Mouse (Mus musculus) liver, adult 2 months (tissue): Measurements from ENCODE around the gene Nsmce3. TPM values are rescaled to one million over a fixed set of nuclear protein-coding genes. Genes with fewer than 3 reads are reported as not detected.

Experiments
- DNase-seq: peaks from one replicate; pipeline ENCODE4 v3.0.0-alpha.2; 2011; ENCODE audit warnings: low read depth, low spot score; ENCODE audit errors: extremely low read depth
- H3K27ac ChIP-seq: fragments of 200-500 bp; replicated peaks from 2 replicates; pipeline ENCODE4 v1.5.1; 2012; ENCODE audit warnings: low read depth, mild to moderate bottlenecking, control low read depth, inconsistent platforms, low read length; ENCODE audit not compliant: insufficient read depth
- H3K27me3 ChIP-seq: fragments of 200-500 bp; 2 replicates; pipeline ENCODE4 v1.6.1; 2012; ENCODE audit warnings: mild to moderate bottlenecking, moderate library complexity, low read length, inconsistent platforms; ENCODE audit not compliant: control insufficient read depth, insufficient read depth
- H3K36me3 ChIP-seq: fragments of 200-500 bp; 2 replicates; pipeline ENCODE4 v1.6.1; 2012; ENCODE audit warnings: low read length, inconsistent platforms; ENCODE audit not compliant: control insufficient read depth, insufficient read depth
- H3K4me1 ChIP-seq: fragments of 200-500 bp; 2 replicates; pipeline ENCODE4 v1.6.1; 2011; ENCODE audit warnings: low read length; ENCODE audit not compliant: control insufficient read depth, insufficient read depth
- H3K4me3 ChIP-seq: fragments of 200-500 bp; 2 replicates; pipeline ENCODE4 v1.5.1; 2011; ENCODE audit warnings: low read depth, mild to moderate bottlenecking, control low read depth, low read length, moderate library complexity; ENCODE audit not compliant: insufficient read depth
- H3K79me2 ChIP-seq: fragments of 200-500 bp; 2 replicates; pipeline ENCODE4 v1.6.1; 2012; ENCODE audit warnings: inconsistent platforms, mild to moderate bottlenecking, low read length, moderate library complexity; ENCODE audit not compliant: control insufficient read depth, insufficient read depth
- H3K9ac ChIP-seq: fragments of 200-500 bp; 2 replicates; pipeline ENCODE4 v1.6.1; 2012; ENCODE audit warnings: low read depth, mild to moderate bottlenecking, control low read depth, inconsistent platforms, low read length
- CTCF ChIP-seq: fragments of 200-500 bp; IDR thresholded peaks from 2 replicates; pipeline ENCODE4 v1.5.1; 2011; ENCODE audit warnings: low read depth, low read length, control low read depth
- POLR2A ChIP-seq: fragments of 200-500 bp; IDR thresholded peaks from 2 replicates; pipeline ENCODE4 v1.6.1; 2011; ENCODE audit warnings: low read length, control low read depth; ENCODE audit not compliant: insufficient read depth; ENCODE audit errors: extremely low read depth
- whole genome bisulfite sequencing: fragments of 180-500 bp; shearing (Covaris S2); methylation state at CpG from one replicate; pipeline ENCODE4 v1.1.7; 2018; 5-methylcytosine and 5-hydroxymethylcytosine counted together
- polyA plus RNA-seq: library from polyadenylated mRNA; depleted of rRNA; stranded (reverse); fragments of >200 nt; gene quantifications from 2 replicates; pipeline ENCODE4 v1.2.3, GENCODE M21; 2012; rRNA removed
- total RNA-seq: library from RNA; depleted of rRNA; stranded (reverse); fragments of >200 nt; gene quantifications from 2 replicates; pipeline ENCODE4 v1.2.3, GENCODE M21; 2014; rRNA removed

Nsmce3 gene
- 3.5 and 3.7 TPM in 2 replicates for total RNA-seq
- polyA plus RNA-seq = 4.3 and 5.4 TPM in 2 replicates

DNA sequence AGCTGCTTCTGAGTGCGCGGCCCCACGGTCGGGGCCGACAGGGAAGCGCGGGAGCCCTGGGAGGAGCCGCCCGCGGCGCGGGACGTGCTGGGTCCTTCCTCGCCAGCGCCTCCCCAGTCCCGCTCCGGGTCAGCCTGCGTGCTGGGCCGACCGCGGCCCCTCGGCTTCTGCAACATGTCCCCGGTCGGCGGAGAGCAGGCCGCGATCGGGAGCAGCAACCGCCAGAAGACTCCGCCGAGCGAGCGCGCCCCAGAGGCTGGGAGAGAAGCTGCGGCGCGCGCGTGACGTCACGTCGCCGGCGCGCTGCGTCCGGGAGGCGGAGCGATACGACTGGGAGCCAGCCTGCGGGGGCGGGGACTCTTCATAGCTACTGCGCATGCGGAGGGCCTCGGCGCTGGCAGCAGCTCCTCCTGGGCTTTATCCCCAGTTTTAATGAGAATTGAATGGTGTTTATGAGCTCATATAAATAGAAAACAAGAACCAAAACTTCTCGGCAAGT is at the start of gene Nsmce3:
Gene Nsmce3 (minus strand): TSS at position 255 of the 499 bp plus-strand sequence.
- H3K79me2 ChIP-seq = no peaks in the 10 kb centered on the region
- peaks cover 9% of the 10 kb centered on the region for H3K4me1 ChIP-seq
- peak within 1 kb of the TSS; percentile 89 for H3K4me3 ChIP-seq
- H3K36me3 ChIP-seq = no peaks in the 10 kb centered on the region
- peak within 1 kb of the TSS; percentile 93 for H3K9ac ChIP-seq
- peak; percentile 88 for TF ChIP-seq POLR2A
- TF ChIP-seq CTCF = no peak
- H3K27me3 ChIP-seq = no peaks in the 10 kb centered on the region
- peak; percentile 70 for DNase-seq
- peak within 1 kb of the TSS; percentile 78 for H3K27ac ChIP-seq
- under 1% methylated on average over 57 of the region's 57 CpGs for WGBS

DNA sequence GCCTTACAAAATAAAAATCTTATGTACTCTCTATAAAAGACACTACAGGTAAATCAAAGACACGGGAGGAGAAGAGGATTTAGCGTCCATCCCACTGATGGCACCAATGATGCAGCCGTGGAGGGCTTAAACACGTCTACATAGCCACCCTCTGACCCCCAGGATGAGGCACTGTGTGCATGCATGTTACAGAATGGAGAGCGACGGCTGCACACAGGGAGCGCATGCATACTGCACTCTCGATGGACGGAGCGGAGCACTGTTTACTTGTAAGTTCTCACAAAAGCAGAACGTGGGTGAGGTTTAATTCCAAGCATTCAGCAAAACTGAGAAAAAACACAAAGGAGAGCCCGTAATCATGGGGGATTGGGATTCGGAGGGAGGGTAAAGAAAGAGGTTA is 48.4 kb upstream of the Nsmce3 start:
- DNase-seq = no peak
- 83% methylated on average over 13 of the region's 13 CpGs for WGBS
- H3K79me2 ChIP-seq = no peaks in the 10 kb centered on the region
- H3K27me3 ChIP-seq = no peaks in the 10 kb centered on the region
- H3K4me1 ChIP-seq = no peaks in the 10 kb centered on the region
- H3K36me3 ChIP-seq = no peaks in the 10 kb centered on the region
- TF ChIP-seq CTCF (no peak), POLR2A (no peak)
- no peak overlapping the region for H3K4me3 ChIP-seq
- no peak overlapping the region for H3K27ac ChIP-seq
- no peak overlapping the region for H3K9ac ChIP-seq

DNA sequence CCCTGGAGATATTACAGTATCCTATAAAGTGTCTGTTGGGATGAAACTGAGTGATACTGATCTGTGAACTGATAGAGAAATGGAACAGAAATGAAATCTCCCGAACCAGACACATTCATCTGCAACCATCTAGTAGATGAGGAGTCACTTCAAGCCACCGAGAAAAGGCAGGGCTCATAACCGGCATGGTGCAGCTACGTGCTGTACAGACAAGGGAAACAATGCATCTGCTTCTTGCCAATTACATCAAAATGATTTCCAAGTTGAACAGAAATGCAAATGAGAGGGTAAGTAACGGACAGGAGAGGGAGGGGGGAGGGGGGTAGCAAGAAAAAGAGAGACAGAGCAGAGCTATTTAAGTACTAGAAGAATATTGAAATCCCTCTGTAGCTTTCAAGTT is 47.9 kb upstream of the Nsmce3 start:
- DNase-seq = no peak
- Histone ChIP-seq H3K79me2 (no peaks in the 10 kb centered on the region), H3K27me3 (no peaks in the 10 kb centered on the region), H3K4me3 (no peak overlapping the region), H3K27ac (no peak overlapping the region), H3K36me3 (no peaks in the 10 kb centered on the region), H3K9ac (no peak overlapping the region), H3K4me1 (no peaks in the 10 kb centered on the region)
- TF ChIP-seq POLR2A (no peak), CTCF (no peak)
- WGBS = 90% methylated on average over 5 of the region's 5 CpGs

GRCm38 (mm10) chr7:64916654-64917053 is 43.9 kb upstream of the Nsmce3 start:
- H3K9ac ChIP-seq = no peak overlapping the region
- no peaks in the 10 kb centered on the region for H3K36me3 ChIP-seq
- H3K79me2 ChIP-seq = no peaks in the 10 kb centered on the region
- H3K4me1 ChIP-seq = no peaks in the 10 kb centered on the region
- no peak overlapping the region for H3K27ac ChIP-seq
- no peaks in the 10 kb centered on the region for H3K27me3 ChIP-seq
- WGBS = 50% methylated on average over 7 of the region's 7 CpGs
- DNase-seq = no peak
- TF ChIP-seq CTCF (no peak), POLR2A (no peak)
- H3K4me3 ChIP-seq = no peak overlapping the region

- no peaks in the 10 kb centered on the region for H3K27me3 ChIP-seq
- no peak overlapping the region for H3K9ac ChIP-seq
- H3K4me1 ChIP-seq = no peaks in the 10 kb centered on the region
- WGBS = 92% methylated on average over 2 of the region's 2 CpGs
- no peak overlapping the region for H3K4me3 ChIP-seq
- DNase-seq = no peak
- no peak overlapping the region for H3K27ac ChIP-seq
- TF ChIP-seq CTCF = no peak
- no peak for TF ChIP-seq POLR2A
- no peaks in the 10 kb centered on the region for H3K36me3 ChIP-seq
- no peaks in the 10 kb centered on the region for H3K79me2 ChIP-seq
These were observed 42.3 kb upstream of the Nsmce3 start for GRCm38 (mm10) chr7:64915121-64915520.

- Histone ChIP-seq H3K27me3 (no peaks in the 10 kb centered on the region), H3K79me2 (no peaks in the 10 kb centered on the region), H3K4me1 (no peaks in the 10 kb centered on the region), H3K9ac (no peak overlapping the region), H3K4me3 (no peak overlapping the region), H3K36me3 (no peaks in the 10 kb centered on the region), H3K27ac (no peak overlapping the region)
- DNase-seq = no peak
- WGBS = 62% methylated on average over 2 of the region's 2 CpGs
- TF ChIP-seq CTCF (no peak), POLR2A (no peak)
These were observed 39.1 kb upstream of the Nsmce3 start for GRCm38 (mm10) chr7:64911945-64912344.
